Mouse (Mus musculus) thymus, postnatal 25 days (tissue): ENCODE results near the gene Efcab6.
A peak's percentile ranks its signal among the peaks of the same experiment; 100 is the strongest.
"Not testable (repeated sequence)": the region's sequence is repeated elsewhere in the genome, so short reads cannot be mapped to it uniquely, and the experiment has no call there.

Experiments
- DNase-seq: peaks from one replicate; pipeline ENCODE4 v3.0.0; 2022

The Efcab6 gene

GRCm38 (mm10) chr15:84065140-84065539, at the start of gene Efcab6:
Efcab6 (minus strand) TSS chr15:84065379.
- DNase-seq: no peak

GRCm38 (mm10) chr15:84113873-84114272, 48.7 kb upstream of the Efcab6 start:
- DNase-seq: no peak

GRCm38 (mm10) chr15:84108899-84109298, 43.7 kb upstream of the Efcab6 start:
- DNase-seq: no peak

GRCm38 (mm10) chr15:84105924-84106500, 40.8 kb upstream of the Efcab6 start:
- DNase-seq: no peak

- DNase-seq: no peak
Measured at GRCm38 (mm10) chr15:84105105-84105923, 40.1 kb upstream of the Efcab6 start, which contains the start of gene Sult4a1. Sult4a1 (minus strand) TSS chr15:84105754.

- DNase-seq: no peak
Measured at GRCm38 (mm10) chr15:84104626-84105025, 39.4 kb upstream of the Efcab6 start.

DNA sequence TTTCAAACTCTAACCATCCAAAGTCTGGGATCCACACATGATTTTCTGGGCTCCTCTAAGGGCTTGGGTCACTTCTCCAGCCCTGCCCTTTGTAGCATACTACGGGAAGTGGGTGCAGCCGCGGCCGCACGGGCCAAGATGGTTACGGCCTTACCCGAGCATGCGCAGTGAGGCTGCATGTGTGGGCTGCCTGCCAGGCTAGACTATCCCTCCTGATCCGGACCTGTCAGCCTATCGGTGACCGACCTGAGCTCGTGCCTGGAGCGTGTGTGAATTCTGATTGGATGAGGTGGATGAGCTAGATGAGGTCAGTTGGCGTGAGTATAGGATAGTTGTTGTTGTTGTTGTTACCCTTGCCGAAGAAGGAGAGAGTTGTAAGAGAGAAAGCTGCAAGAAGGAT, 32.4 kb upstream of the Efcab6 start:
- DNase-seq: not testable (repeated sequence)

DNA sequence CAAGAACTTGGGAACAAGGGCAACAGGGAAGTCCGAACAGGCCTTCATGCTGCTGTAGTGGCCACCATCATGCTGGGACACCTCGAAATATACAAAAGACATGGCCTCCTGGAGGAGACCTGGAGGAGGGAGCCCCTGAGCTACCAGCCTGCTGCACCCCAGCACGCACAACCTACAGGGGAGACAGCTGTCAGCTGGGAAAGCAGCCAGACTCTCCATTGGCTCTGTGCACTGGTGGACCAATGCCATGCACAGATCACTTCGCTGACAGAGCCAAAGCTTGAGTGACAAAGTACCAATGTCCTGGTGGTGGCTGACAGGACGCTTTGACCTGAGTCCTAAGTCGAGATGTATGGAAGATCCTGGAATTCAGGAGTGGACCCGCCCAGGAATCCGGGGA, 30.9 kb upstream of the Efcab6 start:
- DNase-seq: no peak

GRCm38 (mm10) chr15:84094921-84095320, 29.7 kb upstream of the Efcab6 start:
- DNase-seq: no peak

DNA sequence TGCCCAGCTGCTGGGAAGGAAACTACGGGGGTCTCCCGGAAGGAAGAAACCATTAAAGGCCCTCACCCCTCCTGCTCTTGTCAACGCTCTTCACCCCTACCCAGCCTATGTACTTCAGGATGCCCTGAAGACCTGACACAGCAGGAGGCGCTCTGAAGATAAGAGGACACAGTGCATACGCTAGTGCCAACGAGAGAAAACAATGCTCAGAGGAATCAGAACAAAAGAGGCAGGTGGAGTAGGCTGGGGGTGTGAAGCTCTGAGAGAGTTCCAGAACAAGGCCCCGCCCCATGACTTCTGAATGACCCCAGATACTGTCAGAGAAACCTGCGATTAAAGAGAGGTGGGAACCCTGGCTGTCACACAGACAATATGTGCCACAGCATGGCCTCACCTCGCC, 21.6 kb upstream of the Efcab6 start:
- no peak for DNase-seq

DNA sequence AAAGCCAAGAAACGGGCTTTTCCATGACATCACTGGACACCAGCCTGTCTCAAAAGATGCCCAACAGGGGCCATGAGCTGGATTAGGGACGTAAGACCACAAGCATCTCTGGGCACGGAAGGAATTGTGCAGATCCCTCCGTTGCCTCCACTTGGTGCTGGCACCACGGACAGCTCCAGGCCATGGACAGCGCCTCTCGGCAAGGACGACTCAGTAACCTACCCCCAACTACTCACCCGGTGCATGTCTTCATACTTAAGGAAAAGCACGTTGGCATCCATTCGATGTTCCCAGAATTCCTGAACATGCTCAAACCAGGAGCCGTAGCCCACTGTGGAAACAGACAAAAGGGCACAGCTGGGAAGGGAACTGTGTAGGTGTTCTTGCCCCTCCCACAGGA, 21.2 kb upstream of the Efcab6 start:
- DNase-seq: no peak

GRCm38 (mm10) chr15:84080069-84080468, 14.9 kb upstream of the Efcab6 start:
- DNase-seq: no peak

- no peak for DNase-seq
Measured at GRCm38 (mm10) chr15:84079519-84079918, 14.3 kb upstream of the Efcab6 start.

DNA sequence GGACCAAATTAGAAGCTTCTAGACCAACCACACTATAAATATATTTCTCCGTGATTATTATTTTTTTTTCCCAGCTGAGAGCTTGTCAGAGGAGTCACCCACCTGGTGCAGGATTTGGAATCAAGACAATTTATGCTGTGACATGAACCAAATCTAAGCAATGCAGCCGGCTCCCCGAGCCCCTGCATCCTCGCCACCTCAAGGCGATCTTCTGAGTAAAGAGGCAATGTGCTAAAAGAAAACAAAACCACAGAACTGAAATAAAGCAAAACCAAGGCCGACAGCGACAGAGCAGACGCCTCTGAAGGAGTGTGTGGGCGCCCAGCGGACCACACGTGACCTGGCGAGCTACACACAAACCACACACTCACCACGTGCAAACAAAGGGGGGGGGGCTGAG, 13.5 kb upstream of the Efcab6 start:
- DNase-seq: no peak

DNA sequence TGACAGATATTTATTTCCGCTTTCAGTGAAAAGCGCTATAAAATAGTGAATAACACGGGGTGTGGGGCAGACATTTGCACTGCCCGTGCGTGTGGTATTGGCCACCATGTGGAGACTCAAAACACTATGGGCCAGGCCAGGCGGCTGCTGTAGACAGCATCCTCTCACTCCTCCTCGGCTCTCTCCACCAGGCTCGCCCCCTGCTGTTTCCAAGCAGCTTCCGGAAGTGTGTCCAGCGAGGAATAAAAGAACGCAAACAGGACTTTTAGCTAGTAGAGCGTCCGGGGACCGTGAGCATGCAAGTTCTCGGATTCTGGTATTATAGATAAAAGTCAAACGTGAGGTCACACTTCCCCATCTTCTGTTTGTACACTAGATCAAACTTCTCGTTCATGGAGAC, 12.0 kb upstream of the Efcab6 start:
- DNase-seq: no peak

DNA sequence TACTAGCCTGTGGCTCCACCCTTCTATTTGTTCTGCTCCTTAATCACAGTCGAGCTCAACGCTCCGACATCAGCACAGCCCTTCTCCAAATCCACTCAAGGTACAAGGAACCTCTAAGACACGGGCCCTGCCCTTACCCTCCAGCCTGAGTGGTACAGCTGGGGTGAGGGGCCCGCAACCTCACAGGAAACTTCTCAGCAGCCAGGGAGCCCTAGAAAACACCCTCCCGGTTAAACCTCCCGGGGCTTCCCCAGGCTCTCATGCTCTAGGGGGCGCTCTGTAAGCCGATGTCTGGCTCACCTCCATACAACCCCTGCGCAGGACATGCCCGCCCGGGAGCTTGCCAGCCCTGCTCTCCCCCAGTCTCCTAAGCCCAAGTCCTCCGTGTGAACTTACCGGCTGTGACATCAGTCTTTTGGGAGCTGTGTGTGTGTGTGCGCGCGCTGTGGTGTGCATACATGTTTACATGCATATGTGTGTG, 9.6 kb upstream of the Efcab6 start:
- no peak for DNase-seq

DNA sequence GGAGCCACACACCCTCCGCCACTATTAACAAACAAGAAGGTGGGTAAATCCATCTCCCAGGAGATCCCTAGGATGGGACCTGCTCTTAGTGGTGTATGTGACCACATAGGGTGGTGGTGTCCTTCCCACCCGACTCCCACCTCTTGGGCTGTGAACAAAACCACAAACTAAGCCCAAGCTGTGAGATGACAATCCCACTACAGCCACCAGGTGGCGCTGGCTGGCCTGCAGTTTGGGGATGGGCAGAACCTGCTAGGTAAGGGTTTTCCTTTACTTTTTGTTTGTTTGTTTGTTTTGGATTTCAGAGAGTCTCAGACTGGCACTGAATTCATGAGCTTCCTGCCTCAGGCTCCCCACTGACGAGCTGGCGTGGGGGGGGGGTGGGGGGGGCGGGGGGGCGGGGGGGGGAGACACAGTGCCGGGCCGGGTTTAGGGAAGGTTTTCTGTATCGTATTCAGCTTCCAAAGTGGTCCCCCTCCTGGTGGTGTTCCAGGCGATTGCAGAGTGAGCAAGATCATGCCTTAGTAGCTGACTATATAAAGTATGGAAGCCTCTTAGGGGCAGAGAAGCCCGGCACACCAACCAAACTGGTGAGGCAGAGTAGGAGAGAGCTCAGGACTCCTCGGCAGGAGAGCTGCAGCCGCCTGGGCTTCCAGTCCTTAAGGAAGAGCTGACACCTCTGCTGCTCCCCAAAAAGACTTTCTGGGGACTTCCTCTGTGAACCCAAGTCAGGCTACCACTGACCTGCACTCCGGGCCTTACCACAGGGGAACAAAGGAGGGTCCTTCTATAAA, 8.9 kb upstream of the Efcab6 start:
- peak; percentile 48 for DNase-seq

DNA sequence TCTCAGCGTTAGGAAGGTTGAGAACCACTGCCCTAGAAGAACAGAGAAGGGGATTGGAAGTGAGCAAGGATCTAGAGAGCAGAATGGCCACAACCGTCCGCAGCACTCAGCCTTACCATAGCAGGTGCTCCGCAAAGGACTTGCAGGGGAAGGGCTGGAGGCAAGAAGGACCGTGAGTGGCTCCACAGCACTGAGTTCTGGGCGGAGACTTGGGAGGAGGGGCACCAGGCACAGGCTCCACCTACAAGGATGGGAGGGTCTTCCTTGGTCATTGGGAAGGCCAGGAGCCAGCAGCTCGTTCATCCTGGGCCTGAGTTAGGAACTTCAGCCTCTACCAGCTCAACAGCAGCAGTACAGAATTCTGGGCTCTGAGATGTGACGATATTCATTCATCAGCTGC, 7.9 kb upstream of the Efcab6 start:
- DNase-seq: no peak

- DNase-seq: peak; percentile 6
Measured at GRCm38 (mm10) chr15:84072226-84072625, 7.0 kb upstream of the Efcab6 start.

DNA sequence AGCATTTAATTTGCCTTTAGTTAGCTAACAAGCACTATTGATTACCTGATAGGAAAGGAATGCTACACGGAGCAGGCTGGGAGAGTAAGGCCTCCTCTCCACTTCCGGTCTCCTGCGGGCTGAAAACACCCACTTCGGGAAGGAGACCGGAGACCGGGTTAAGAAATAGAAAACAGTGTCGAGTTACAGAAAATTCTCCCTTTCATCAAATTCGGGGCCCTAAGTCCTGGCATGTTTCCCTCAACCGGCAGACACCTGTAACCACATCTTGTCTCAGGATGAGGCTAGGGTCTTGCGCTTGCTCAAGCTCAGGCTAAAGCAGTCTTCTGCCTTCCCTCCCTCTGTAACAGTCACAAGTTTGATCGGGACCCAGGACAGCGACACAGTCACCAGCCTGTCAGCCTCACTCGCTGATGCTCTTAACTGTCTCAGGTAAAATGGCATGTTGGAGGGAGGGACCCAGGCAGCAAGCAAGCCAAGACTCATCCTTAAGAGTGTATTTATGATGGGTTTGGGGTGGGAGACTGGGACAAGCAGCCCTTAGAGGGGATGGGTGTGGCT, 5.0 kb upstream of the Efcab6 start:
- DNase-seq: no peak

DNA sequence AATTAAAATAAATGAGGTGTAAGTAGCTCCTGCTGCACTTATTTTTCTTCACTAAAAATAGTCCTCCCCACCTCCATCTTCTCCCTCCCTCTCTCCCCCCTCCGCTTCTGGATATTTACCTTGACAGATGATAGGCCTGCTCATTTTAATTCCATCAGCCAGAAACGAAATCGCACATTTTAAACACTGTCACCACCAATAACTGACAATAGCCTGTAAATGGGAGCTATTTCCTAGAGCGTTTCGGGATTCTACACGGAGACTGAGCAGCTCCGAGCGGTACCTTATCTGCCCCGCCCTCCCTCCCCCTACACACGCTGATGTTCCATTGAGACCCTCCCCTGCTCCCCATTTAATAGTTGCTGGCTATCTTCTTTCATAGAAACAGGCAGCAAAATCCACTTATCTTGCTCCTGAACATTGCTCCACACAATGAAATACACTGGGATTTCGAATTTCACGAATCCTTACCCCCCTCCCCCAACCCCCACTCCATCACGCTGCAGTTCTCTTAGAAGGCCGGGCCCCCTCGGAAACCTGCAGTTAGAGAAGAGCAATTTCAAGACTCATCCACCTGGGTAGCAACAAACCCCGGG, 4.4 kb upstream of the Efcab6 start:
- DNase-seq: no peak

DNA sequence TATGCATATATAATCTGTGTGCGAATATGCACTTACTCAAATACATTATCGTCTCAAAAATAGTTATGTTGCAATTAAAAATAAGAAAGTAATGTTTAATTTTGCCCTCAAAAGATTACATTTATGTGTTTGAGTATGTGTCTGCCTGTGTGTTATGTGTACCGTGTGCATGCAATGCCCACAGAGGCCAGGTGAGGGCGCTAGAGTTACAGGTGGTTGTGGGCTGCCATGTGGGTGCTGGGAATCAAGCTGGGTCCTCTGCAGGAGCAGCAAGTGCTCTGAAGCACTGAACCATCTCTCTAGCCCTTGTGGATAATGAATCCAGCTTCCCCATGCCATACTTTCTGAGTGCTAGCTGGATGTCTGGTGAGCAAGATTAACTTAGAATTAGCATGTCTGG, 522 bp upstream of the Efcab6 start:
- DNase-seq: no peak

GRCm38 (mm10) chr15:84058841-84059240, 6.3 kb downstream of the Efcab6 start:
- no peak for DNase-seq
